Mouse (Mus musculus) common myeloid progenitor, adult 5-6 weeks (primary cell): ENCODE data around the gene Ythdf1. TPM values are rescaled to one million over a fixed set of nuclear protein-coding genes. Genes with fewer than 3 reads are reported as not detected.

Source experiments
- ATAC-seq: replicated peaks from 2 replicates; pipeline ENCODE4 v1.8.0; 2016; ENCODE audit warnings: low read depth, mild to moderate bottlenecking, moderate TSS enrichment, inconsistent platforms; ENCODE audit not compliant: poor library complexity, severe bottlenecking
- total RNA-seq: library from RNA; stranded (forward); fragments of 200-1000, 187-1606 nt; gene quantifications from 2 replicates; pipeline ENCODE4 v1.2.3, GENCODE M21; 2017

Gene Ythdf1
- total RNA-seq, 1 experiment from 2014 or later = 41.8 TPM

DNA sequence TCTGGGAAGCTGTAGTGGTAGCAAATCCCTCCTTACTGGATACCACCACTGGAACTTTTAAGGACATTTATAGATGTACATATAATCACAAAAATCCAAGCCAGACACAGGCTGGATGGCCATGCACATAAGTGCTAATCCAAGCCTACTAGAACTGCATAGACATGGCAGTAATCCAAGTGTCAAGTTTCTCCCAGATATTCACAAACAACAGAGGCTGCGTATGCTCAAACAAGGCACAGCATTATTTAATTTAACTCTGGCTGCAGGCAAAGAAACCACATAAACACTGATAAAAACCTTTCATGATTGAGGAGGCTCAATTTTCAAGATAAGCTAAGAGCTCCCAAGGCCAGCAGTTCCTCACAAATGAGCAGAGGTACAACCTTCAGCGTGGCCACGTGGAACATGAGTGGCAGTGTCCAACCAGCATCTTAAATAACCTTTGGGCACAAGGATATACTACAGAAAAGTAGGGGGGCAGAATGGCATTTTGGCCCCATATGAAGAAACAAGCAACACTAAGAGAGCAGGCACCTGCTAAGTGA, 4.8 kb downstream of the Ythdf1 start:
- ATAC-seq = no peak

DNA sequence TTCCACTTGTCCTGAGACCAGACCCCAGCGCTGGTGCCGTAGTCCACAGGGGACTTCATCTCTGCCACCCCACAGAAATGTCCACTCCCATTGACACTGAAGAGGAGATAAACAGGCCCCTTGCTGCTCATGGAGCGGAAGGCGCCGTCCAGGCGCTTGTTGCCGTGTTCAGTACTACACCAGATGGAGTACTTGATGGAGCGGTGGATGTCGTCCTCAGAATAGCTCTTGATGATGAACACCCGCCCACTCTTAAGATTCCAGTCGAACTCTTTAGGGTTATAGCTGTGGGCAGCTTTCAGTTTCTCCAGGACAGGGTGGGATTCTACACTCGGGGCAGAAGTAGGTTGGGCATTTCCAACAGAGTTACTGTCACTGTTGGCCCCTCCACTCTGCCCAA, 9.8 kb downstream of the Ythdf1 start:
- ATAC-seq = no peak

DNA sequence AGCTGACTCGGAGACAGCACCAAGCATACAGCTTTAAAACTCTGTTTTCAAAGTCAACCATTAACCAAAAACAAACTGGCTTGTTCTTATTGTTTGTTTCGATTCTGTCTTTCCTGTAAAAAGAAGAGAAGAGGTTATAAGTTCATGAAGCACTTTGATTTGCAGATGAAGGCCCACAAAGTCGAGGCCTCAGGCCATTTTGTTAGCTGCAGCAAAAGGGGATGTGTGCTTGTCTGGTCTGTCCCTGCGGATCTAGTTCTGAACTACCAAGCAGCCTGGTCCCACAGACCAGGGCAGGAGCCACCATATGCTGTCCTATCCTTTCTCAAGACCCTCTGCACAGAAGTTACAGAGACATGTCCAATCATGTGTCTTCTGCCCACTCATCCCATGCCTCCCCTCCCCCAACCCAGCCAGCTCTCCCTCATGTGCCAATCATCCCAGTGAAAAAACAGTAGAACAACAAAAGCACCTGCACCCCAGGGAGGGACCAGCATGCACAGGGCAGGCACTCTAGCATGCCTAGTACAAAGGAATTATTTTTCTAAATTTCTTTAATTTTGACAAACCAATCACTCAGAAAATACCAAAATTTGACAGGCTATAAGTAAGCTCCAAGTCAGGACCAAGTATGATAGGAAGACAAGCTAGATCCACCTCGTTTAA, 15.1 kb downstream of the Ythdf1 start:
- ATAC-seq = no peak

DNA sequence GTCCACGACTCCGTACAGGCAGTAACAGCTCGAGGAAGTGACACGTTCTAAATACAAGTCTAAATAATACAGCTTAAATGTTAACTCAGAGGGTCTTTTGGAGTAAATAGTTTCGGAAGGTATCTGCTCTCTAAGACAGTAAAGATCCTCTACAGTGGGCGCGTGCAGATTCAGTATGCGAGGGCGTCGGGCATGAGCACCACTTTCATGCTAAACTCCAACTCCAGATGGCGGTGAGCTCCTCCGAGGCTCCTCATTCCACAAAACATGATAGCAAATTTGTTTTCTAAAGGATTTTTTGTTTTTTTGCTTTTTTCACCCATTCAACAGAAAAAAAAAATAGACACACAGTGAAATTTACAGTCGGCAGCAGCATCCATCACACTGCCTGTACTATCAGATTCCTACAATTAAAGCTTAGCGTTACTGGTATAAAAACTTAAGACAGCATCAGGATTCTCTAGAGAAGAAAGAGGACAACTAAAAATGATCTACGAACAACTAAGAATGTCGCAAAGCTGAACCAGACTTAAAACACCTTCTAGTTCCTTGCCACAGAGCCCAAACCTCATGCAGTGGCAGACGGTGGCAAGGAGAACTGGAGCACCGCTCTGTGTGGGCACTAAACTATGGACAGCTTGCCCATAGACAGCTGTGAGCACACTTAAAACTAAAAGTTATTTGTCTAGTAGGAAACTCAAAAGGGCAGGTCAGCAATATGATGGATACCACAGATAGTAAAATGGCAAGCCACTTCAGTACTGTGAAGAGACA, 16.1 kb downstream of the Ythdf1 start:
- ATAC-seq = no peak

DNA sequence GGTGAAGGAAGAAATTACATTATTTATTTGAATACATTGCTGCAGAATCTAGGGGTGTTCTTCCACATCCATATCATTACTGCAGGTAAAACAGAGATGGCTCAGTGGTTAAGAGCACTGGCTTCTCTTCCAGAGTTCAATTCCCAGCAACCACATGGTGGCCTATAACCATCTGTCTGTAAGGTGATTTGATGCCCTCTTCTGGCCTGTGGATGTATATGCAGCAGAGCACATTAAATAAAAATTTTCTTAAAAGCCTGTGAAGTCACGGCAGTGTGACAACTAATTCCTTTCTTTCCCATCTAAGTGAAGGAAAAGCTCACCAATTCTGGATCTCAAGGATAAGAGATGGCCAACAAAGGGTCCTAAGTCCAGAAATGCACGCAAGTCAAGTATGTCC, 18.7 kb downstream of the Ythdf1 start:
- ATAC-seq = peak; percentile 63; the same call in 1 of the 2 replicates

DNA sequence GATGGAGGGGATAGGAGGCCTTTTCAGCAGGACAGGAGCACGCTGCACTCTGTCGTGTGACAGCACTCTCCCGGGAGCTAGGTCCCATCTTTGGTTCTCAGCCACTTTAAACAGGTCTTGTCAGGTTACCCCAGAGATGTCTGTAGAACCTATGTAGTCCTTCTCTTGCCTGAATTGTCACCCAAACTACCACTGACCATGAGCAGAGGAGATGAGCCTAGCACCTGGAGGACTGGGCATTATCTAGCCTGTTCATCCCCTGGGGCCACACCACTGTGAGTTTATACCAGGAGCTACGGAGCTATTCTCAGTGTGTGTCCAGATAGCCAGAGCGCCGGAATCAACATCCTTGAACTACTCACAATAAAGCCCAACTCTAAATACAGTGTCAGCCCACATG, 22.9 kb downstream of the Ythdf1 start:
- ATAC-seq = no peak

DNA sequence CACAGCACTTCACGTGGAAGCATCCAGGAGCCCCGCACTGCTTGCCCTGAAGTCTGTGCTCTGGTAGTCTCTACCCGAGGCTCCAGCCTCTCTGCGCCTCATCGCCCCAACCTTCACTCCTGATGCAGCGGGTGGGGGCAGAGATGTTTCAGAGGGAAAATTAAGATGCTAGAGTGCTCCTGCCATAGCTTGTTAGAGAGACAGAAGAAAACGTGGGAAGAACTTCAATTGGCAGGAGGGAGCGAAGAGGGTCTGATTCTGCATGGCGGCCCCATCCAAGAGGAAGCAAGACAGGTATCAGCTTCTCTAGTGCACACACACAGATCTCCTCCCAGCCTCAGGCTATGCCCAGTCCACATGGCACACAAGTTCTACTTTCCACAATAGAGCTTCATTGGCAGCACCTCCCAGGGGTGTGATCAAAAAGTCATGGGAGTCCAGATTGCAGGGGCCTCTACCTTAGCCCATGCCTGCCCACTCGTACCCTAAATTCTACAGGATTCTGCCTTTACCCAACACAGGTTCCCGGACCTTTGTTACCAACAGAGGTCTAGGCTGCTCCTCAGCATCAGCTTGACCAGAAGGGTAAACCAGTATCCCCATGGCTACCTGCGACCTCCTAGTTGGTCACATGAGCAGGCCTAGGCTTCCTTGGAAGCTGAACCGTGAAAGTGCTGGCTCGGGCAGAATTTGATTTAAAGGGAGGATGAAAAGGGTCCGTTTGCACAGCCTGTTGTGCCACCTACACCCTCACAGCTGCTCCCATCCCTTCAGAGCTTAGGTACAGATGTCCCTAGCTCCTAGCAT, 23.7 kb downstream of the Ythdf1 start:
- no peak for ATAC-seq

DNA sequence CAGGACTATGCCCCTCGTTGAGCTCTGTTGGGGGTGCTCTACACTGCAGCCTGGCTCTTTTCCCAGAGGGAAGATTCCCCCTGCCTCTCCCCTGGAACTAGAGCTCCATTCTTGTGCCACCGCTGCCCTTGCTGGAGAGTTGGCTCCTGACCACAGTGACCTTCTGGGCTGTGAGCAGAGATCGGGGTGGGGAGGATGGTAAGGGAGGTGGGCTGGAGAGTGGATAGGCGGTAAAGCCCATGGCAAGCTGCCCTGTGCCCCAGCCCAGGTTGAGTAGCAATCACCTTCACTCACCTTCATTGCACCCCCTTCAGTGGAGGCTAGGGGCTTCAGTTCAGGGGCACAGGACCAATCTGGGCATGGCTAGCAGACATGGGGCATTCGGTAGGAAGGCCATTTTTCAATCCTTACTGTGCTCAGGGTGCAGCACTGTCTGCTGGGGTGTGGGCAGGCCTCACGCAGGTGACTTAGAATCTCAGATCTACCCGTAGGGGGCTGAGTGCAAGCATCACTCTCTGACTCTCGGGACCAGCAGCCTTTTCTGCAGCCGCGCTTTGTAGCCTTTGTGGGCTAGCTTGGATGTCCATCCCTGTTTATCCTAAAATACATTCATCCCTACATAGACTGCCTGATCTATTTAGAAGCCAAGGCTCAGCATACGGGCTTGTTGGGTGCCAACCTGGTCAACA, 24.8 kb downstream of the Ythdf1 start:
- ATAC-seq = no peak

DNA sequence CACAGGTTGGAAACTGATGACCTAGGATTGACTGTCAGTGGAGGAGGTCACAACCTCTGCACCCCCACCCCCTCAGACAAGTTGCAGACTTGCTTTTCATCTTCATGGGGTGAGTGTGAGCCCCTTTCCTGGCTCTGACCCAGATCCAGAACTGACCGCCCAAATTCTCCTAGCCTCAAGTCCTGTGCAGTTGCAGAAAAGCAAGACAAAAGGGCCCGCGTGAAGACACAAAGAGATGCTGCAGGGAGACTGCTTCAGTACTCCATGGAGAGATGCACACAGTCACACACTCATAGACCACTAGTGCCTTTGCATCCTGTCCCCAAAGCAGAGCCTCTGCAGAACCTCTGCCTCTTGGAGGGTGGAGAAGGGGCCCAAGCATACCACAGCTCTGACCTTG, 25.4 kb downstream of the Ythdf1 start:
- ATAC-seq = no peak

DNA sequence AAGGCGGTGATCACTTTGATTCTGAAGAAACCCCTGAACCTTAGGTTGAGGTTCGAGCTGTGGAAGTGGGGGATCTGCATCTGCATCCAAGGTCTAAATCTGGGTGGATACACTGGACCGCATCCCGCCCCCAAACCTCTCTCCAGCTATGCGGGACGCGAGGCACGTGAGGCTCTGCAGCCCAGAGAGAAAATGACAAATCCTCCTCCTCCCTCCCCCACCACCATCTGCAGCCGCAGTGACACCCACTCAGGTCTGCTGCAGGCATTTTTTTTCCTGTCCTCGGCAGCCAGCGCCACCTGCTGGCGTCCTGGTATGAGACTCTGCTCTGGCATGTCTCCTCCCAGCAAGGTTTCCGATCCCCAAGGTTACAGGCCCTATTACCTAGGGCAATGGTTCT, 26.0 kb downstream of the Ythdf1 start:
- ATAC-seq = peak; percentile 77

DNA sequence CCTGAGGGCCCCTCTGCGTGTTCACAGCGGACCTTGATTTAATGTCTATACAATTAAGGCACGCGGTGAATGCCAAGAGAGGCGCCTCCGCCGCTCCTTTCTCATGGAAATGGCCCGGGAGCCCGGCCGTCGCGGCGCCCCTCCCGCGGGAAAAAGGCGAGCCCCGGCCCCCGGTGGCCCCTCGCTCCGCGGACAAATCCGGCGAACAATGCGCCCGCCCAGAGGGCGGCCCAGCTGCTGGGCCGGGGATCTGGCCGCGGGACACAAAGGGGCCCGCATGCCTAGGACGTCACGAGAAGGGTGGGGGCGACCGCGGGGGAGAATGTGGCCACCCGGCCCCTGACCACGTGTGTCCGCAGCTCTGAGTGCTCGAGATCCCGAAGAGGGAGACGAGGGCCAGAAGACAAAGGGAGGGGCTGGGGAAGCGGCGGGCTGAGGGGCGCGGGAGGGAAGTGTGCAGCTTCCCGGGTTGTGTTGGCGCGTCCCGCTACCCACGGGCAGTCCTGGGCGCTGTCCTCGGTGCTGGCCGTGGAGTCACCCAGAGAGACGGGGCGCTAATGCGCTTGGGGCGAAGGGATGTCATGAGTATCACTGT, 26.6 kb downstream of the Ythdf1 start:
- peak; percentile 68 for ATAC-seq

DNA sequence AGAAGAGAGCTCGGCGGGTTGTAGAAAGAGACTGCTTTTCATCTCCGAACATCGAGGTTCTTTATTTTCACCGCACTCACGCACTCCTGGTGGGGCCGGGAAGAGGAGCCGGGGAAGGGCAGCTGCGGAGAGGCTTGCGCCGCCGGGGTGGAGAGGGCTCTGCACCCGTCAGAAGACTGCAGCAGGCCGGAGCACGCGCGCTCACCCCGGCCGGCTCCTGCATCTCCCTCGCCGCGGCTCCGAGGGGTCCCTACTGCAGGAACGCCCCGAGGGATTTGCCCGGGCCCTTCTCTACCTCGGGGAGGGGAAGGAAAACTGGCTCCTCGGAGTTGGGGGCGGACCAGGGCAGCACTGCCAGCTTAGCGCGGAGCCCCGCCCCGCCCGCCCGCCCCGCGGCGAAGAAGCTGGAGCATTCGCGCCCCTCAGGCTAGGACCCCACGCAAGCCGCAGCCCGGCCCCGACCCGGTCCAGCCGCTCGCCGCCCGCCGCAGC, 27.2 kb downstream of the Ythdf1 start:
- no peak for ATAC-seq

DNA sequence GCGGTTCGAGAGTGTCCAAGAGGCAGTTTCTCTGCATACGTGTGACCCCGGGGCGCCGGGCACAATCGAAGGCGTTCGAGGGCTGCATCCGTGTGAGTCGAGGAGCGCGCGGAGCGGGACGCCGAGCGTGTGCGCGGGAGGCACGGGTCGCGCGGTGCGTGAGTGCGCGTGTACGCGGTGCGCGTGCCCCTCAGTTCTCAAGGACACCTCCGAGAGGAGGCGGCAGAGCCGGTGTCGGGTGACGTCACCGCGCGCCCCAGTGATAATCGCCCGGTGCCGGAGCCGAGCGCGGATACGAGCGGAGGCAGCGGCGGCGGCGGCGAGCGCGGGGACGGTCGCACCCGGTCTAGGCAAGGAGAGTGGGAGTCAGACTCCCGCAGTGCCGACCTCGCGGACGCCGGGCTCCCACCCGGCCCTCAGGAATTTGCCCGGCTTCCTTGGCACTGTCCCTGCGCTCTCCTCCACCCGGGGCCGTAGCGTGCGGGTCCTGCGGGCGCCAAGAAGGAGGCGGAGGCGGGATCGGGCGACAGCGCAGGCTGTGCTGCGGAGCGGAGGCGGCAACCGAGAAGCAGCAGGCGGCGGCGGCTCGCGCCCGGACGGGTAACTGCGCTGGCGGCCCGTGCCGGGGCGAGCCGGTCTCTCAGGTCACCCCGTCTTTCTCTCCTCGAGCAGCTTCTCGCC, 27.8 kb downstream of the Ythdf1 start:
- no peak for ATAC-seq

DNA sequence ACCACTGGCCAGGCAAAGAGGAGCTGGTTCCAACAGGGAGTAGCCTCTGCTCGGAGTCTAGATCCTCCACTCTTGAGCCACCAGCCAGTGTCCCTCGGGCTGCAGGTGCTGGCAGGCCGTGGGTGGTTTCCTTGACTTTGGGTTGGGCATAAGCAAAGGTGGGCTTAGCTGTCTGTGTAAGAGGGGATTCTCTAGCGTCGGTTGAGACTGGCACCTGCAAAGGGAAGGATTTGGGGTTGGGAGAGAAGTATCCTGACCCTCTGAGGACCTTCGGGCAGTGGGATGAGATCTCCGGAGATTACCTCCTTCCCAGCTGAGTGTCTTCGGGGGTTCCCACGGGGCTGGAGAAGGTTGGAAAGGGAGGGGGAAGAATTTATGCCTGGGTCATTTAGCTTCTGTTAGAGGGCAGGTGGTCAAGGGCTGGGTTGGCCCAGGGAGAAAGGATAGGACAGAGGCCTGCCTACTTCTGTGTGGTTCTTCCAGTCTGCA, 28.9 kb downstream of the Ythdf1 start:
- ATAC-seq = no peak

DNA sequence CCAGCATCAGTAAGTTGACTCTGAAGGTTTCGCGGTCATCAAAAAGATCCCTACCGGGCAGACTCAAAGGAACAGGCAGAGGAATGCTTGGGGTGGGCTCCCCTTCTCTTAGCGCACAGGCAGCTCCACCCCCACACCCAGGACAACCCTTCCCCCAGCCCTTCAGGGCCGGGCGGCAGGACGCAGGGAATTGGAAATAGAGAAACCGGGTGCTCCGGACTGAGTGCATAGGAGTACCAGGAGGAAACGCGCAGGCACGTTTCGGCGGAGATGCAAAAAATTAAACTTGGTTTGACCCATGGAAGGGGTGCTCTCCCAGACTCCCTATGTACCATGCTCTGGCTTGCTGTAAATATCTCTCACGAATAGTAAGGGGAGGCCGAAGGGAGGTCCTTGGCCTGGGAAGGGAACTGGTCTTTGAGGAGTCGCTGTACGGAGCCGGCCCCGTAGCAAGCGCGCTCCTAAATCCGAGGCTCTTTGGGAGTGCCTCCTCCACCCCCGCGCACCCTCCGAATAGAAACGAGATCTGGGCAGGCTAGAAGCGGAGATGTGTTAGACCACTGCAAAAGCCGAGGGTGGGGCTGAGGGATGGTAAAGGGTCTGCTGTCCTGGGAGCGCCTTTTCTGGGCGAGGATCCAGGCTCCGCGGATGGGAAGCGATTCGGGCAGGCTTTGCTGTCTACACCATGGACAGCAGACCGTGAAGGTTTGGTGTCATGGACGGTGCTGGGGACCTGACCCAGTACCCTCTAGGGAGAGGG, 29.5 kb downstream of the Ythdf1 start:
- no peak for ATAC-seq

DNA sequence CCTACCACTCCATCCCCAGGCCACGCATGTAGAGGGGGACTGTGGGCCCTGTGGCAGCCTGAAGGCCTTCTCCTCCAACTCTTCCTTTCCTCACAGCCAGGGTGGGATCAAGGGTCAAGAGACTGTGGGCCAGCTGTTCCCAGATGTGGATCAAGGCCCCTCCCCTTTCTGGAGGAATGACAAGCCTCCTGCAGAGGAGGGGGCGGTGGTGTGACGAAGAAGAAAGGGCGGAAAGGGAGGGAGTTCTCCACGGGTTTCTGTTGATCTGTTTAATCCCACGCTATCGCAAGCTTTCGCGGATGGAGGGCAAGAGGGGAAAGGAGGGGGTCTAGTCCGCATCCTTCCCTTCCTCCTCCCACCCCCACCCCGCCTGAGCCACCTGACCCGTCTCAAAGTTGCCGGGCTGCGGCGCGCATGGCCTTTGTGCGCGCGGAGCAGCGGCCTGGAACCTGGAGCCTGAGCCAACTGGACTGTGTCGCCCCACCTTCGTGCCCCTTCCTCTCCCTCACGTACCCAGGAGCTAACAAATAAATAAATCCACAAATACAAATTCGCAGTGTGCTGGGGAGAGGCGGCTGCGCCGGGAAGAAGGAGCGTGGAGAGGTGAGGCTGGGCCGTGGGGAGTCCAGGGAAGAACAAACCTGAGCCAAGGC, 30.2 kb downstream of the Ythdf1 start:
- ATAC-seq = no peak

DNA sequence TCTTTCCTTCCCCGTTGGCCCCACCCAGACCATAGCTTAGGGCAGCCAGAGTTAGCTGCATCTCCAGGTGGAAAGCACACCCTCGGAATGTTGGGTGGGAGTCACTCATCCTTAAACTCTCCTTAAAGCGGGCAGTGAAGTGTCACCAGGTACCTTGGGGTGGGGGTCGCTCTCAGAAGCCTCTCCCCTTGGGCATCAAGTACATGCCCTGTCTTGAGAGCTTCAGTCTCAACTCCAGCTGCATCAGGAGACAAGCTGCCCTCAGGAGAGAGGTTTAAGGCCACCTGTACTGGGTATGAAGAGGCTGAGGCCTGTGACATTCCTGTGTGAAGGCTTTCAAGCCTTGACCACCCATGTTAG, 30.8 kb downstream of the Ythdf1 start:
- no peak for ATAC-seq
